8 mouse cellular contexts compared by ENCODE assay signal in genomic region chr5:131600325-131601125, GRCm38 (mm10).
A peak's percentile ranks its signal among the peaks of the same experiment; 100 is the strongest.
DNase-seq lines count a peak whose midpoint lies in the region; ATAC-seq and TF ChIP-seq lines count a peak whose summit lies in the region.

No protein-coding gene starts in this region.

- H3K9me3 ChIP-seq in hindbrain, embryonic 14.5 days (ENCODE audit: control insufficient read depth, low read length): no peaks in the 10 kb centered on the region

- ATAC-seq in hindbrain, embryonic 14.5 days (ENCODE audit: low FRiP score): peak; percentile 88
- ATAC-seq in megakaryocyte-erythroid progenitor cell, adult 5-6 weeks (replicated peaks; ENCODE audit: low FRiP score, low TSS enrichment, poor library complexity, severe bottlenecking): peak; percentile 60

- peak overlapping the region; percentile 76 for H3K27ac ChIP-seq in gastrocnemius, adult 2 months
- H3K27ac ChIP-seq in hindbrain, embryonic 14.5 days: peak overlapping the region; percentile 69

- H3K4me1 ChIP-seq in hindbrain, embryonic 14.5 days (replicated peaks; ENCODE audit: control insufficient read depth, insufficient read depth, low read length): peaks cover 51% of the 10 kb centered on the region

- WGBS in hindbrain, embryonic 14.5 days: 3% methylated on average over 14 of the region's 14 CpGs

- H3K27me3 ChIP-seq in hindbrain, embryonic 14.5 days (ENCODE audit: control insufficient read depth, insufficient read depth, low read length): no peaks in the 10 kb centered on the region

- peak overlapping the region; percentile 63 for H3K4me3 ChIP-seq in gastrocnemius, adult 2 months
- no peak overlapping the region for H3K4me3 ChIP-seq in hindbrain, embryonic 14.5 days (replicated peaks; ENCODE audit: low read length)

- intact Hi-C loops in gastrocnemius, adult 2 months (cut with DNase I): no loop called here

- peak overlapping the region; percentile 18 for H3K4me2 ChIP-seq in hindbrain, embryonic 14.5 days (replicated peaks)

- TF ChIP-seq CTCF in gastrocnemius, adult 2 months (IDR thresholded peaks at IDR 0.05): no peak

- no peaks in the 10 kb centered on the region for H3K36me3 ChIP-seq in hindbrain, embryonic 14.5 days (replicated peaks; ENCODE audit: control insufficient read depth, insufficient read depth)

- DNase-seq in adrenal gland, postnatal 10 days: peak; percentile 98
- peak; percentile 50 to 83 for DNase-seq in cerebellum, postnatal 4 days (ENCODE audit: low spot score in 2 of 2)
- DNase-seq in gastrocnemius, adult 2 months: peak; percentile 93
- DNase-seq in hindbrain, embryonic 14.5 days (ENCODE audit: low spot score): peak; percentile 69
- DNase-seq in left cerebral cortex, adult 11 months (ENCODE audit: low spot score): peak; percentile 35
- DNase-seq in right cerebral cortex, postnatal 36 days (ENCODE audit: low spot score in 2 of 2): peak; percentile 45 to 48
- no peak for DNase-seq in c-Kit-positive CD71-positive TER-119-positive erythroid progenitor cells, embryonic 14.5 days (ENCODE audit: low spot score)

- no peak overlapping the region for H3K9ac ChIP-seq in hindbrain, embryonic 14.5 days
